Mouse (Mus musculus) neural tube, embryonic 14.5 days (tissue): Measurements from ENCODE around the gene Eps8l1. TPM values are rescaled to one million over a fixed set of nuclear protein-coding genes. Genes with fewer than 3 reads are reported as not detected.
"Not testable (repeated sequence)": the region's sequence is repeated elsewhere in the genome, so short reads cannot be mapped to it uniquely, and the experiment has no call there.

Experiments used
- ATAC-seq: fragments of 200-750 bp; cut with Nextera tagmentation; 2 replicates; pipeline ENCODE4 v1.8.0; 2017; ENCODE audit warnings: low read depth, mild to moderate bottlenecking, moderate TSS enrichment, moderate library complexity
- H3K27ac ChIP-seq: fragments of 300-500 bp; sonication (generic); 2 replicates; pipeline ENCODE4 v1.5.1; 2014; ENCODE audit warnings: low read depth, mild to moderate bottlenecking, control low read depth, low read length, moderate library complexity, mixed read lengths
- H3K27me3 ChIP-seq: fragments of 300-500 bp; sonication (generic); 2 replicates; pipeline ENCODE4 v1.6.1; 2014; ENCODE audit warnings: low read length; ENCODE audit not compliant: control insufficient read depth, insufficient read depth
- H3K36me3 ChIP-seq: fragments of 300-500 bp; sonication (generic); 2 replicates; pipeline ENCODE4 v1.6.1; 2014; ENCODE audit warnings: low read length, mixed read lengths; ENCODE audit not compliant: control insufficient read depth, insufficient read depth
- H3K4me1 ChIP-seq: fragments of 300-500 bp; sonication (generic); 2 replicates; pipeline ENCODE4 v1.6.1; 2014; ENCODE audit warnings: low read length; ENCODE audit not compliant: control insufficient read depth, insufficient read depth
- H3K4me2 ChIP-seq: fragments of 300-500 bp; sonication (generic); 2 replicates; pipeline ENCODE4 v1.6.1; 2014; ENCODE audit warnings: mild to moderate bottlenecking, low read depth, low read length, control low read depth
- H3K4me3 ChIP-seq: fragments of 300-500 bp; sonication (generic); 2 replicates; pipeline ENCODE4 v1.5.1; 2014; ENCODE audit warnings: low read depth, low read length, control low read depth, mixed read lengths
- H3K9ac ChIP-seq: fragments of 300-500 bp; sonication (generic); replicated peaks from 2 replicates; pipeline ENCODE4 v1.6.1; 2014; ENCODE audit warnings: low read depth, mild to moderate bottlenecking, control low read depth, low read length, mixed read lengths
- H3K9me3 ChIP-seq: fragments of 300-500 bp; sonication (generic); 2 replicates; pipeline ENCODE4 v1.6.1; 2016; ENCODE audit warnings: low read length; ENCODE audit not compliant: control insufficient read depth
- WGBS: fragments of 180-500 bp; shearing (Covaris S2); extraction: QIAGEN DNeasy Blood & Tissue Kit; methylation state at CpG from one replicate; pipeline ENCODE4 v1.1.7; 2014; 5-methylcytosine and 5-hydroxymethylcytosine counted together
- microRNA-seq: library from miRNA; unstranded; fragments of <30 nt; microRNA quantifications from one replicate; pipeline ENCODE4, GENCODE M21; 2016
- polyA plus RNA-seq: library from polyadenylated mRNA; unstranded; fragments of >200 nt; fragmentation: Nextera tagmentation; extraction: Ambion mirVana; gene quantifications from 2 replicates; pipeline ENCODE4 v1.2.1, GENCODE M21; 2014

Gene Eps8l1
- polyA plus RNA-seq, 1 experiment from 2014 or later = 5.9 TPM

- no peaks in the 10 kb centered on the region for H3K9me3 ChIP-seq
- WGBS = 93% methylated on average over 33 of the region's 33 CpGs
- no peak for ATAC-seq
- no peaks in the 10 kb centered on the region for H3K27me3 ChIP-seq
- no peak overlapping the region for H3K27ac ChIP-seq
- H3K9ac ChIP-seq = no peak overlapping the region
- H3K4me1 ChIP-seq = peaks cover 5% of the 10 kb centered on the region; the same call in 1 of the 2 replicates
- H3K4me2 ChIP-seq = no peak overlapping the region
- H3K36me3 ChIP-seq = no peaks in the 10 kb centered on the region
- no peak overlapping the region for H3K4me3 ChIP-seq
Observed at GRCm38 (mm10) chr7:4523205-4524130, 63.0 kb downstream of the Eps8l1 start.

GRCm38 (mm10) chr7:4524212-4524922, 63.9 kb downstream of the Eps8l1 start, which contains the start of gene Tnni3:
Tnni3 (minus strand) TSS chr7:4524229.
- not testable (repeated sequence) for H3K9ac ChIP-seq, H3K4me2 ChIP-seq, H3K4me1 ChIP-seq, H3K27me3 ChIP-seq, H3K9me3 ChIP-seq, H3K27ac ChIP-seq, ATAC-seq, H3K4me3 ChIP-seq, H3K36me3 ChIP-seq
- 72% methylated on average over 15 of the region's 15 CpGs for WGBS

GRCm38 (mm10) chr7:4526341-4527301, 66.1 kb downstream of the Eps8l1 start:
- Histone ChIP-seq H3K9me3 (no peaks in the 10 kb centered on the region), H3K27ac (peak overlapping the region; percentile 29; the same call in 1 of the 2 replicates), H3K4me1 (peaks cover 5% of the 10 kb centered on the region; the same call in 1 of the 2 replicates), H3K27me3 (no peaks in the 10 kb centered on the region), H3K4me2 (peak overlapping the region; percentile 52), H3K36me3 (no peaks in the 10 kb centered on the region), H3K9ac (peak overlapping the region; percentile 44), H3K4me3 (peak overlapping the region; percentile 24)
- 28% methylated on average over 40 of the region's 40 CpGs for WGBS
- ATAC-seq = peak; percentile 96

GRCm38 (mm10) chr7:4527302-4527689, 66.8 kb downstream of the Eps8l1 start:
- peaks cover 5% of the 10 kb centered on the region; the same call in 1 of the 2 replicates for H3K4me1 ChIP-seq
- no peak for ATAC-seq
- H3K36me3 ChIP-seq = no peaks in the 10 kb centered on the region
- no peak overlapping the region for H3K9ac ChIP-seq
- peak overlapping the region; percentile 24; the same call in 1 of the 2 replicates for H3K4me3 ChIP-seq
- H3K4me2 ChIP-seq = peak overlapping the region; percentile 52; the same call in 1 of the 2 replicates
- H3K9me3 ChIP-seq = no peaks in the 10 kb centered on the region
- 50% methylated on average over 18 of the region's 18 CpGs for WGBS
- H3K27me3 ChIP-seq = no peaks in the 10 kb centered on the region
- H3K27ac ChIP-seq = no peak overlapping the region

Small RNAs within 50 kb of the gene (microRNA-seq; reads per million reads assigned to microRNA genes)
- not detected for gene Gm24605

Other genes with a start within 250 kb of the Eps8l1 start
- gene Lilra5, start 222.9 kb upstream of the Eps8l1 start, polyA plus RNA-seq = not detected in 2 replicates
- gene Ncr1, start 123.0 kb upstream of the Eps8l1 start, polyA plus RNA-seq = not detected in 2 replicates
- gene Gp6, start 62.9 kb upstream of the Eps8l1 start, polyA plus RNA-seq = not detected in 2 replicates
- 43.7 and 44.6 TPM in 2 replicates for gene Rdh13, start 15.0 kb upstream of the Eps8l1 start, polyA plus RNA-seq
- gene Ppp1r12c, start 41.0 kb downstream of the Eps8l1 start, polyA plus RNA-seq = 48.6 and 52.4 TPM in 2 replicates
- gene Tnnt1, start 55.7 kb downstream of the Eps8l1 start, polyA plus RNA-seq = 2.8 and 4.9 TPM in 2 replicates
- 0.84 and 2.0 TPM in 2 replicates for gene Tnni3, start 63.6 kb downstream of the Eps8l1 start, polyA plus RNA-seq
- 0.66 and 0.91 TPM in 2 replicates for gene Dnaaf3, start 71.8 kb downstream of the Eps8l1 start, polyA plus RNA-seq
- 71.5 and 79.9 TPM in 2 replicates for gene Syt5, start 86.9 kb downstream of the Eps8l1 start, polyA plus RNA-seq
- gene Ptprh, start 143.4 kb downstream of the Eps8l1 start, polyA plus RNA-seq = 0.20 and 0.22 TPM in 2 replicates
- 3.3 and 3.4 TPM in 2 replicates for gene Tmem86b, start 170.7 kb downstream of the Eps8l1 start, polyA plus RNA-seq
- 6.1 and 10.9 TPM in 2 replicates for gene Ppp6r1, start 198.3 kb downstream of the Eps8l1 start, polyA plus RNA-seq
- 141 and 143 TPM in 2 replicates for gene Hspbp1, start 224.4 kb downstream of the Eps8l1 start, polyA plus RNA-seq
- 10.1 and 12.9 TPM in 2 replicates for gene Brsk1, start 229.9 kb downstream of the Eps8l1 start, polyA plus RNA-seq